32 mouse cellular contexts compared by ENCODE assay signal in genomic region chr17:74819711-74820110, GRCm38 (mm10).
A peak's percentile ranks its signal among the peaks of the same experiment; 100 is the strongest.
DNase-seq lines count a peak whose midpoint lies in the region; ATAC-seq and TF ChIP-seq lines count a peak whose summit lies in the region.
"Had no signal": no experiment of that assay in that cellular context is flagged by ENCODE, and none has a peak within 500 bp of the region (broad histone marks: within the 10 kb centered on the region; RNA-seq: fewer than 3 reads in every experiment).

No protein-coding gene starts in this region.

- TF ChIP-seq POLR2A in MEL (IDR thresholded peaks at IDR 0.05; ENCODE audit: control insufficient read depth in 1 of 2, insufficient read depth in 1 of 2, low read depth in 1 of 2, low read length in 2 of 2, poor library complexity in 1 of 2), result no peak
- TF ChIP-seq POLR2A in bone marrow macrophage, adult 2 months (IDR thresholded peaks at IDR 0.05; ENCODE audit: borderline replicate concordance, low read depth, low read length), result no peak

- H3K27ac ChIP-seq in MEL (ENCODE audit: control insufficient read depth, low read depth, low read length), result no peak overlapping the region
- peak overlapping the region; percentile 88 for H3K27ac ChIP-seq in bone marrow macrophage, adult 2 months (ENCODE audit: insufficient read depth, low read depth, low read length)
- no peak overlapping the region for H3K27ac ChIP-seq in limb, embryonic 10.5 days
- H3K27ac ChIP-seq: forebrain, embryonic 12.5 days; heart, adult 2 months; hindbrain, embryonic 10.5 days; hindbrain, embryonic 15.5 days; limb, embryonic 12.5 days; liver, embryonic 12.5 days; midbrain, embryonic 12.5 days; neural tube, embryonic 13.5 days; stomach, postnatal 0 days had no signal

- no peak for TF ChIP-seq CTCF in MEL (IDR thresholded peaks at IDR 0.05 in 2 of 3, conservative IDR thresholded peaks at IDR 0.05 in 1 of 3; ENCODE audit: control insufficient read depth in 1 of 3, insufficient read depth in 1 of 3, low read depth in 2 of 3, low read length in 3 of 3, poor library complexity in 1 of 3, severe bottlenecking in 1 of 3)
- TF ChIP-seq CTCF in bone marrow macrophage, adult 2 months (IDR thresholded peaks at IDR 0.05; ENCODE audit: low read depth, low read length), result no peak

- WGBS in limb, embryonic 10.5 days, result 87% methylated on average over 2 of the region's 2 CpGs

- H3K9ac ChIP-seq in MEL (ENCODE audit: control insufficient read depth, low read depth, low read length, poor library complexity, severe bottlenecking), result no peak overlapping the region
- H3K9ac ChIP-seq: forebrain, embryonic 12.5 days; forebrain, postnatal 0 days; hindbrain, embryonic 15.5 days; limb, embryonic 12.5 days; liver, embryonic 12.5 days; midbrain, embryonic 12.5 days; neural tube, embryonic 13.5 days had no signal

- H3K36me3 ChIP-seq in megakaryocyte, embryonic 14.5 days (replicated peaks; ENCODE audit: low read length), result peaks cover 24% of the 10 kb centered on the region
- H3K36me3 ChIP-seq in MEL (ENCODE audit: control insufficient read depth in 1 of 2, insufficient read depth in 2 of 2, low read length in 2 of 2), result no peaks in the 10 kb centered on the region
- H3K36me3 ChIP-seq in limb, embryonic 10.5 days, result 0 out of 2 replicates have a peak, but pooled peaks cover 4% of the 10 kb centered on the region
- H3K36me3 ChIP-seq: forebrain, embryonic 12.5 days; hindbrain, embryonic 10.5 days; hindbrain, embryonic 15.5 days; midbrain, embryonic 12.5 days; neural tube, embryonic 13.5 days had no signal

- no peaks in the 10 kb centered on the region for H3K9me3 ChIP-seq in megakaryocyte, embryonic 14.5 days
- no peaks in the 10 kb centered on the region for H3K9me3 ChIP-seq in MEL (replicated peaks; ENCODE audit: insufficient read depth, low read length)
- H3K9me3 ChIP-seq in limb, embryonic 10.5 days (replicated peaks), result no peaks in the 10 kb centered on the region
- H3K9me3 ChIP-seq: forebrain, embryonic 12.5 days; hindbrain, embryonic 15.5 days; liver, embryonic 12.5 days; midbrain, embryonic 12.5 days; neural tube, embryonic 13.5 days had no signal

- H3K27me3 ChIP-seq in megakaryocyte, embryonic 14.5 days (replicated peaks), result no peaks in the 10 kb centered on the region
- H3K27me3 ChIP-seq in MEL (ENCODE audit: control insufficient read depth in 1 of 2, insufficient read depth in 2 of 2, low read length in 2 of 2), result no peaks in the 10 kb centered on the region
- no peaks in the 10 kb centered on the region for H3K27me3 ChIP-seq in limb, embryonic 10.5 days (ENCODE audit: low read depth, poor library complexity, severe bottlenecking)
- H3K27me3 ChIP-seq: forebrain, embryonic 12.5 days; hindbrain, embryonic 15.5 days; limb, embryonic 12.5 days; liver, embryonic 12.5 days; midbrain, embryonic 12.5 days; neural tube, embryonic 13.5 days had no signal

- TF ChIP-seq RAD21 in MEL (IDR thresholded peaks at IDR 0.05; ENCODE audit: low read depth, low read length), result no peak

- no peak for ATAC-seq in megakaryocyte, adult 5-6 weeks (ENCODE audit: poor library complexity, severe bottlenecking)
- ATAC-seq: forebrain, postnatal 0 days; inflammation-experienced regulatory T-cells, adult 6 months; liver, embryonic 12.5 days had no signal

- DNase-seq in MEL (ENCODE audit: low read depth, low spot score), result no peak
- DNase-seq in spleen, postnatal 36 days (ENCODE audit: low spot score in 2 of 2), result no peak
- DNase-seq in thymus, postnatal 0 days (ENCODE audit: low spot score), result no peak
- DNase-seq in limb, embryonic 10.5 days (ENCODE audit: low spot score), result no peak
- DNase-seq: adrenal gland, postnatal 36 days; cerebellum, adult 8-10 months; forebrain, postnatal 0 days; heart, adult 2 months; heart, postnatal 14 days; kidney, adult 11 months; kidney, postnatal 14 days; layer of hippocampus, adult 9-11 months; lung, adult 2 months; lung, postnatal 10 days; retina, postnatal 1 day; right cerebral cortex, postnatal 14 days; spleen, adult 18-20 months; thymus, adult 18-20 months; thymus, postnatal 36 days had no signal

- peak overlapping the region; percentile 92 for H3K4me3 ChIP-seq in megakaryocyte, embryonic 14.5 days (replicated peaks)
- H3K4me3 ChIP-seq in MEL (ENCODE audit: control insufficient read depth in 1 of 2, insufficient read depth in 1 of 2, low read depth in 2 of 2, low read length in 2 of 2), result no peak overlapping the region
- H3K4me3 ChIP-seq in bone marrow macrophage, adult 2 months (ENCODE audit: insufficient read depth, low read length), result peak overlapping the region; percentile 27
- H3K4me3 ChIP-seq in limb, embryonic 10.5 days, result no peak overlapping the region
- H3K4me3 ChIP-seq: erythroblast, embryonic 14.5 days; forebrain, embryonic 12.5 days; heart, adult 2 months; hindbrain, embryonic 10.5 days; hindbrain, embryonic 15.5 days; limb, embryonic 12.5 days; liver, embryonic 12.5 days; midbrain, embryonic 12.5 days; neural tube, embryonic 13.5 days had no signal

- H3K79me2 ChIP-seq in MEL (ENCODE audit: control insufficient read depth, insufficient read depth, low read length, poor library complexity), result no peaks in the 10 kb centered on the region; the same call in 1 of the 2 replicates

- H3K4me1 ChIP-seq in megakaryocyte, embryonic 14.5 days, result peaks cover 22% of the 10 kb centered on the region
- no peaks in the 10 kb centered on the region for H3K4me1 ChIP-seq in MEL (ENCODE audit: control insufficient read depth in 1 of 2, insufficient read depth in 2 of 2, low read length in 2 of 2)
- peaks cover 21% of the 10 kb centered on the region for H3K4me1 ChIP-seq in bone marrow macrophage, adult 2 months (ENCODE audit: control insufficient read depth, insufficient read depth, low read length)
- no peaks in the 10 kb centered on the region for H3K4me1 ChIP-seq in limb, embryonic 10.5 days
- H3K4me1 ChIP-seq: forebrain, embryonic 12.5 days; hindbrain, embryonic 10.5 days; hindbrain, embryonic 15.5 days; limb, embryonic 12.5 days; liver, embryonic 12.5 days; midbrain, embryonic 12.5 days; neural tube, embryonic 13.5 days had no signal

- no peak for TF ChIP-seq EP300 in MEL (IDR thresholded peaks at IDR 0.05; ENCODE audit: low read depth in 1 of 2, low read length in 2 of 2)

TF ChIP-seq in MEL, 35 proteins besides CTCF, POLR2A, EP300 and RAD21:
- TF ChIP-seq NRF1 (IDR thresholded peaks at IDR 0.05; ENCODE audit: insufficient read depth, low read depth, low read length, poor library complexity, severe bottlenecking) (no peak), TBP (IDR thresholded peaks at IDR 0.05; ENCODE audit: low read depth, low read length) (no peak), GATA1 (IDR thresholded peaks at IDR 0.05; ENCODE audit: low read depth, low read length) (no peak), POLR2AphosphoS5 (IDR thresholded peaks at IDR 0.05; ENCODE audit: borderline replicate concordance, low read depth, low read length) (no peak), MXI1 (IDR thresholded peaks at IDR 0.05; ENCODE audit: low read depth, low read length) (no peak), USF2 (IDR thresholded peaks at IDR 0.05; ENCODE audit: borderline replicate concordance in 1 of 2, insufficient read depth in 1 of 2, low read depth in 1 of 2, low read length in 2 of 2) (0 out of 4 replicates have a peak, but pooled peaks of 1 of the 2 experiments have one; percentile 23), GABPA (IDR thresholded peaks at IDR 0.05; ENCODE audit: low read depth, low read length) (no peak), CHD1 (IDR thresholded peaks at IDR 0.05; ENCODE audit: low read depth, low read length) (no peak), USF1 (IDR thresholded peaks at IDR 0.05; ENCODE audit: low read depth, low read length) (peak; percentile 74), POLR2AphosphoS2 (IDR thresholded peaks at IDR 0.05; ENCODE audit: low read length) (no peak)

Comparison
In these comparisons a context has a peak if more than half of its experiments do, and no peak if none do; other contexts are left out.
1. H3K4me3 ChIP-seq: peak in megakaryocyte, embryonic 14.5 days (single experiment) and bone marrow macrophage, adult 2 months (single experiment); none in MEL (0 of 2) and limb, embryonic 10.5 days (single experiment).